Mouse (Mus musculus): ENCODE measurements at regions not wholly inside any gene's neighbourhood (a gene's known extent, or its start where the extent isn't known, plus 50 kb on each side); places are given as distances from the start of the nearest gene placed in this dataset.

DNA sequence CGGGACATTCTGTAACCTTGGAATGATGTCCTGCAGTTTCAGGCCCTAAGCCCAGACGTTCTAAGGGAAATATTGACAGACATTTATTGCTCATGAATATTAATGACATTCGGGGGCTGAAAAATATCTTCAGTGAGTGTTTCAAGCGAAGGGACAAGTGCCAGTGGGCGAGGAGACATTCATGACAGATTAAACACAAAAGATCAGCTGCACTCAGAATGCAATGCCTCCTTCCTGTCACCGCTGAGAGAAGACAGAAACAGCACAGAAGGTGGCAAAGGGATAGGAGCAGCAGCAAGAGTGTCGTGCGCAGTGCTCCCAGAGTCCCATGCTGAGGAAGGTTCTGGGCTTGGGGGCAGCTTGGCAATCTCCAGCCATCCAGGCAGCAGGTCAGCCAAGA, 85.1 kb upstream of the Otos start:
- Histone ChIP-seq H3K36me3 (ENCODE audit: control insufficient read depth, insufficient read depth, low read length) (no peaks in the 10 kb centered on the region), H3K27me3 (ENCODE audit: control insufficient read depth, insufficient read depth, low read length) (no peaks in the 10 kb centered on the region), H3K27ac (ENCODE audit: control insufficient read depth, insufficient read depth, low read length) (no peak overlapping the region), H3K4me1 (replicated peaks; ENCODE audit: control insufficient read depth, insufficient read depth, low read length) (no peaks in the 10 kb centered on the region), H3K4me3 (ENCODE audit: control insufficient read depth, insufficient read depth, low read length) (no peak overlapping the region)
- TF ChIP-seq CTCF (IDR thresholded peaks at IDR 0.05; ENCODE audit: borderline replicate concordance, control insufficient read depth, extremely low read depth, insufficient read depth, low read length, poor library complexity) (no peak), POLR2A (IDR thresholded peaks at IDR 0.05; ENCODE audit: control insufficient read depth, extremely low read depth, insufficient read depth, low read length, poor library complexity) (no peak)
- DNase-seq: no peak
- 90% methylated on average over 8 of the region's 8 CpGs for WGBS

DNA sequence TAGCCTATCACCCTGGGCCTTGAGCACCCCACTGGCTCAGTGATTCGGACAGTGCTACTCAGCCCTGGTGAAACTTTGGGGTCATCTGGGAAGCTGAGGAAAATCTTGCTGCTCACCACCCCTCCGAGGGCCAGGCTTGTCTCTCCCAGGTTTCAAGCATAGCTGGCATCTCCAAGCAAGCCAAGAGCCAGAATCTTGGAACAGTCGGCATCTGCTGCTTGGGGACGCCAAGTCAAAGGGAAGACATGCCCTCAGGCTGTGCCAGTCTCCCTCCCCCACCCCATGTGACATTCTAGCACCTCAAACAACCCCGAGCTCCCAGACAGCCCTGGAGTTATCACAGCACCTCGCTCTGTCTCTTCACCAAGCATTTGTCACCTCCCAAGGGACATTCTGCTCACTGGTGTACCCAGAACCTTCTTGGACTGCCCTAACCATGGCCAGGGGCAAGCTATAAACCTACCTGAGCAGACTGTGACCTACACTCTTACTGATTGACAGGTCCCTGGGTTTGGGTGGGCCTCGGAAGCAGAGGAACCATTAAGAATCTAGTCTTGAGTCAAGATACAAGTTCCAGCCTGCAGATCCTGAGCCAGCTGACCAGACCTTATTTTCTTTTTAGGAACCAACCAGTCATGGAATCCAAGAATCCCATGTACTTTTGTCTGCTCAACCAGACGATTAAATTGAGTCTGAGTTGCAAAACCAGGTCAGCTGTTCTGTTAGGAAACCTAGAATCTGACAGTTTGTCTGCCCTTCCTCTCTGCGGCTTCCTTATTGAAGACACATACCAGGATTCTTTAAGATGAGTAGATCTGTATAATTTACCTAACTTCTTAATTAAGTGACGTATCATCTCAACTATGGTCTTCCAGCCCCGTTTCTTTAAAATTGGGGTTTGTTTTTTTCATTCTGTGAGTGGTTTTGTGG, 83.0 kb upstream of the Otos start:
- no peaks in the 10 kb centered on the region for H3K36me3 ChIP-seq (ENCODE audit: control insufficient read depth, insufficient read depth, low read length)
- no peak overlapping the region for H3K27ac ChIP-seq (ENCODE audit: control insufficient read depth, insufficient read depth, low read length)
- TF ChIP-seq POLR2A (IDR thresholded peaks at IDR 0.05; ENCODE audit: control insufficient read depth, extremely low read depth, insufficient read depth, low read length, poor library complexity) (no peak), CTCF (IDR thresholded peaks at IDR 0.05; ENCODE audit: borderline replicate concordance, control insufficient read depth, extremely low read depth, insufficient read depth, low read length, poor library complexity) (no peak)
- no peak for DNase-seq
- H3K4me1 ChIP-seq (replicated peaks; ENCODE audit: control insufficient read depth, insufficient read depth, low read length): no peaks in the 10 kb centered on the region
- no peak overlapping the region for H3K4me3 ChIP-seq (ENCODE audit: control insufficient read depth, insufficient read depth, low read length)
- 90% methylated on average over 11 of the region's 11 CpGs for WGBS
- H3K27me3 ChIP-seq (ENCODE audit: control insufficient read depth, insufficient read depth, low read length): no peaks in the 10 kb centered on the region

DNA sequence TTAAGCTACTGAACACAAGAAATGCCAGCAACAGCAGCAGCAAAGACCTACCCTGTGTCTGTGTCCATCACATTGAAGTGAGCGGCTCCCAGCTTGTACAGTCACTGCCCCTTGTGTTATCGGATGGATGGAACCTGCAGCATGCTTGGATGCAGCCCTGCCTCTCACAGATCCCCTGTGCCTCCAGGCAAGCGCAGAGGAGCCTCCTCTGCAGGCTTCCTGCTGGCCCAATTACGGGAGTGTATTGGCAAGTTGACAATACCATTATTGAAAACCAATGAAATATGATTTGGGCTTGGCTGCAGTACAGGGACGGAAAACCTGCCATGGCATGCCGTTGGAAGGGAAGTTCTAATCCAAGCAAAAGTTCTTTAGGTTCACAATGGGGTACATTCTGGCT, 81.9 kb upstream of the Otos start:
- no peak for TF ChIP-seq POLR2A (IDR thresholded peaks at IDR 0.05; ENCODE audit: control insufficient read depth, extremely low read depth, insufficient read depth, low read length, poor library complexity)
- 85% methylated on average over 6 of the region's 6 CpGs for WGBS

DNA sequence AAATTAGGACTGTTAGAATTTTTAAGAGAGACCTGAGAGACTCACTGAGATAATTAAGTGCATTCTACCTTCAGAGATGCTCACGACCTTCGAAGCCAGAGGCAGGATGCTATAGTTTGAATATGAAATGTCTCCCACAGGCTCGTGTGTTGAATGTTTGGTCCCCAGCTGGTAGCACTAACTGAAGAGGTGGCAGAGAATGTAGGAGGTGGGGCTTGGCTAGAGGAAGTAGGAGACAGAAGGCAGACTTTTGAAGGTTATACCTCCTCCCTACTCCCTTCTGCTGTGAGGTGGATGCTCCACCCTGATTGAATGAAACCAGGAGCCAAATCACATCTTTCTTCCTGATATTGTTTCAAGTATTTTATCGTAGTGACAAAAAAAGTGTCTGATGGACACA, 79.3 kb upstream of the Otos start:
- no peak overlapping the region for H3K27ac ChIP-seq (ENCODE audit: control insufficient read depth, insufficient read depth, low read length)
- H3K4me3 ChIP-seq (ENCODE audit: control insufficient read depth, insufficient read depth, low read length): no peak overlapping the region
- H3K4me1 ChIP-seq (replicated peaks; ENCODE audit: control insufficient read depth, insufficient read depth, low read length): no peaks in the 10 kb centered on the region
- H3K36me3 ChIP-seq (ENCODE audit: control insufficient read depth, insufficient read depth, low read length): no peaks in the 10 kb centered on the region
- WGBS: 67% methylated on average over 4 of the region's 4 CpGs
- TF ChIP-seq CTCF (IDR thresholded peaks at IDR 0.05; ENCODE audit: borderline replicate concordance, control insufficient read depth, extremely low read depth, insufficient read depth, low read length, poor library complexity): no peak
- no peak for TF ChIP-seq POLR2A (IDR thresholded peaks at IDR 0.05; ENCODE audit: control insufficient read depth, extremely low read depth, insufficient read depth, low read length, poor library complexity)
- no peaks in the 10 kb centered on the region for H3K27me3 ChIP-seq (ENCODE audit: control insufficient read depth, insufficient read depth, low read length)
- DNase-seq: no peak

More for the DNA sequence above, 81.9 kb upstream of the Otos start:
- H3K27ac ChIP-seq (ENCODE audit: control insufficient read depth, insufficient read depth, low read length): no peak overlapping the region
- H3K27me3 ChIP-seq (ENCODE audit: control insufficient read depth, insufficient read depth, low read length): no peaks in the 10 kb centered on the region
- no peaks in the 10 kb centered on the region for H3K36me3 ChIP-seq (ENCODE audit: control insufficient read depth, insufficient read depth, low read length)
- H3K4me1 ChIP-seq (replicated peaks; ENCODE audit: control insufficient read depth, insufficient read depth, low read length): no peaks in the 10 kb centered on the region
- no peak overlapping the region for H3K4me3 ChIP-seq (ENCODE audit: control insufficient read depth, insufficient read depth, low read length)
- no peak for DNase-seq

DNA sequence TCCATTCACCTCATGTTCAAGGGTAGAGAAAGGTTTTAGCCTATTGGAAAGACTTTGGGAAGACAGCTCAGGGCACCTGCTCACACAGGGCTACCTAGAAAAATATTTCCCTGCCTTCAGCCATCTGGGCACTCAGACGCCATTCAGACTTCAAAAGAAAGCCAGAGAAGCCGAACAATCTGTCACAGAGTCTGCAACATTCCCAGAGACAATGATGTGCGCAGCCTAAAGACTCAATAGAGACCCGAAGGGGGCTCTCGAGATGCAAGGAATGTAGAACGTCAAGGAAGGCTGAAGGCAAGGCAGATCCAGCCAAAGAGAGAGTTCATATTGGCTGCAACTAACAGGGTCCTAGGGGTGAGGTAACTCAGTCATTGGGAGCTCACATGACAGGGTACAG, 78.7 kb upstream of the Otos start:
- Histone ChIP-seq H3K4me3 (ENCODE audit: control insufficient read depth, insufficient read depth, low read length) (no peak overlapping the region), H3K27ac (ENCODE audit: control insufficient read depth, insufficient read depth, low read length) (no peak overlapping the region), H3K27me3 (ENCODE audit: control insufficient read depth, insufficient read depth, low read length) (no peaks in the 10 kb centered on the region), H3K36me3 (ENCODE audit: control insufficient read depth, insufficient read depth, low read length) (no peaks in the 10 kb centered on the region), H3K4me1 (replicated peaks; ENCODE audit: control insufficient read depth, insufficient read depth, low read length) (no peaks in the 10 kb centered on the region)
- TF ChIP-seq CTCF (IDR thresholded peaks at IDR 0.05; ENCODE audit: borderline replicate concordance, control insufficient read depth, extremely low read depth, insufficient read depth, low read length, poor library complexity) (no peak), POLR2A (IDR thresholded peaks at IDR 0.05; ENCODE audit: control insufficient read depth, extremely low read depth, insufficient read depth, low read length, poor library complexity) (no peak)
- DNase-seq: no peak
- WGBS: 92% methylated on average over 6 of the region's 6 CpGs

DNA sequence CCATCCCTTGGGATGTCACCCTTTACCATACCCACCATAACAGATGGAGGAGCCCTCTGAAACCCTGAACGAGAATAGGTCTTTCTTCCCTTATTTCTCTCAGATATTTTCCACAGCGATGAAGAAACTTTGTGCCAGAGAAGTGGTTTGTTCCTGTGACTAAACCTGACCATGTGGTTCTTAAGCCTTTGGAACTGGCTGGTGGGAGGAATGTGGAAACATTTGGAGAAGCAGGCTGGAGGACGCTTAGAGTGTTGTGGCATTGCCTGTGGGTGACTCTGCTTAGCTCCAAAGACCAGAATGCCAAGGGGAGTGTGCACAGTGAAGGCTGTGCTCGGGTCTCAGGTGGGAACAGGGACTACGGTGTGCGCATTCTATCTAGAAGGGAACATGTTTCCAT, 77.7 kb upstream of the Otos start:
- Histone ChIP-seq H3K4me1 (replicated peaks; ENCODE audit: control insufficient read depth, insufficient read depth, low read length) (no peaks in the 10 kb centered on the region), H3K4me3 (ENCODE audit: control insufficient read depth, insufficient read depth, low read length) (no peak overlapping the region), H3K27ac (ENCODE audit: control insufficient read depth, insufficient read depth, low read length) (no peak overlapping the region), H3K36me3 (ENCODE audit: control insufficient read depth, insufficient read depth, low read length) (no peaks in the 10 kb centered on the region), H3K27me3 (ENCODE audit: control insufficient read depth, insufficient read depth, low read length) (no peaks in the 10 kb centered on the region)
- TF ChIP-seq CTCF (IDR thresholded peaks at IDR 0.05; ENCODE audit: borderline replicate concordance, control insufficient read depth, extremely low read depth, insufficient read depth, low read length, poor library complexity) (no peak), POLR2A (IDR thresholded peaks at IDR 0.05; ENCODE audit: control insufficient read depth, extremely low read depth, insufficient read depth, low read length, poor library complexity) (no peak)
- 87% methylated on average over 6 of the region's 6 CpGs for WGBS
- DNase-seq: no peak

Measured in thymus, adult 2 months (tissue).